Mouse (Mus musculus) left cerebral cortex, postnatal 25 days (tissue): ENCODE results near the gene Vegfa. TPM values are rescaled to one million over a fixed set of nuclear protein-coding genes. Genes with fewer than 3 reads are reported as not detected.

Experiments used
- DNase-seq, 2 experiments: peaks; one replicate each; pipeline ENCODE4 v3.0.0; 2022; ENCODE audit warnings: low spot score in 2 of 2, mixed read lengths in 1 of 2
- intact Hi-C: fragments of 180-260 bp; cut with DNase I; formaldehyde crosslinking; loops from one replicate; pipeline ENCODE4 v1.15.1; 2025
- total RNA-seq, 2 experiments: library from RNA; stranded (reverse); gene quantifications; 2 replicates each; pipeline ENCODE4 v1.2.3; 2021

The Vegfa gene
- total RNA-seq, 2 experiments from 2014 or later: 92.0 to 100 TPM

GRCm38 (mm10) chr17:45970741-45971550, 61.2 kb downstream of the Vegfa start:
- intact Hi-C loops: no loop called here
- DNase-seq: no peak

- DNase-seq: no peak
- intact Hi-C loops: no loop called here
Observed at GRCm38 (mm10) chr17:45969596-45969995, 62.6 kb downstream of the Vegfa start.

- intact Hi-C loops: no loop called here
- no peak for DNase-seq
Observed at GRCm38 (mm10) chr17:45968341-45968740, 63.8 kb downstream of the Vegfa start.

Other genes starting within 250 kb of the Vegfa start
- gene Mrps18a, start 78.6 kb upstream of the Vegfa start, total RNA-seq: 10 to 100 TPM; 81.7 to 83.5 TPM
- gene Rsph9, start 111.8 kb upstream of the Vegfa start, total RNA-seq: 10 to 100 TPM; 17.8 to 20.6 TPM
- 10 to 100 TPM; 13.0 to 13.5 TPM for gene Mad2l1bp, start 121.2 kb upstream of the Vegfa start, total RNA-seq
- gene Gtpbp2, start 128.7 kb upstream of the Vegfa start, total RNA-seq: 100 to 1,000 TPM; 108 to 119 TPM
- gene Polh, start 170.3 kb upstream of the Vegfa start, total RNA-seq: 1 to 10 TPM; 6.4 to 6.5 TPM
- 10 to 100 TPM; 40.5 to 41.4 TPM for gene Xpo5, start 170.4 kb upstream of the Vegfa start, total RNA-seq
- 10 to 100 TPM; 33.9 to 35.5 TPM for gene Polr1c, start 215.7 kb upstream of the Vegfa start, total RNA-seq
- gene Yipf3, start 215.7 kb upstream of the Vegfa start, total RNA-seq: 10 to 100 TPM; 95.5 to 95.9 TPM
- 10 to 100 TPM; 72.9 to 79.7 TPM for gene Lrrc73, start 221.2 kb upstream of the Vegfa start, total RNA-seq